Mouse (Mus musculus) v-Abl transformed pro-B cells (cell line): Measurements from ENCODE around the gene Gm49337.

ENCODE experiments used
- in situ Hi-C, 2 experiments: fragments of 400-800 bp; cut with MboI; formaldehyde crosslinking; loops; one replicate each; pipeline ENCODE4 v1.15.1; 2025; ENCODE audit not compliant: unreplicated experiment in 2 of 2

Gm49337 gene

GRCm38 (mm10) chr4:116152702-116153101 lies 20.5 kb upstream of the Gm49337 start:
- in situ Hi-C loops, result loop anchor here (25.0 kb wide), 2 partner anchors 385 to 510 kb away; partner anchors contain the start of gene Akr1a1 (in 1 of the 2)

- in situ Hi-C loops, result loop anchor here (25.0 kb wide), 2 partner anchors 379 to 504 kb away; partner anchors contain the start of gene Akr1a1 (in 1 of the 2)
Measured at GRCm38 (mm10) chr4:116157882-116158281, 15.3 kb upstream of the Gm49337 start.

GRCm38 (mm10) chr4:116159912-116160311 lies 13.3 kb upstream of the Gm49337 start:
- in situ Hi-C loops, result loop anchor here (10.0 to 25.0 kb wide), 4 partner anchors 185 to 505 kb away; partner anchors contain the start of gene Akr1a1 (in 1 of the 2)

- in situ Hi-C loops, result loop anchor here (10.0 to 25.0 kb wide), 4 partner anchors 184 to 504 kb away; partner anchors contain the start of gene Akr1a1 (in 1 of the 2)
Measured at GRCm38 (mm10) chr4:116160769-116161168, 12.4 kb upstream of the Gm49337 start.

GRCm38 (mm10) chr4:116162142-116162541 lies 11.0 kb upstream of the Gm49337 start:
- in situ Hi-C loops, result loop anchor here (10.0 to 25.0 kb wide), 4 partner anchors 183 to 503 kb away; partner anchors contain the start of gene Akr1a1 (in 1 of the 2)

- in situ Hi-C loops, result loop anchor here (10.0 to 25.0 kb wide), 4 partner anchors 180 to 500 kb away; partner anchors contain the start of gene Akr1a1 (in 1 of the 2)
Measured at GRCm38 (mm10) chr4:116164759-116165554, 8.2 kb upstream of the Gm49337 start.

GRCm38 (mm10) chr4:116165708-116166407 lies 7.3 kb upstream of the Gm49337 start:
- in situ Hi-C loops, result loop anchor here (10.0 to 25.0 kb wide), 4 partner anchors 179 to 499 kb away; partner anchors contain the start of gene Akr1a1 (in 1 of the 2)

- in situ Hi-C loops, result loop anchor here (10.0 to 25.0 kb wide), 4 partner anchors 177 to 497 kb away; partner anchors contain the start of gene Akr1a1 (in 1 of the 2)
Measured at GRCm38 (mm10) chr4:116167404-116167803, 5.8 kb upstream of the Gm49337 start, which contains the start of gene Tspan1. Tspan1 (minus strand) TSS chr4:116167601.

- in situ Hi-C loops, result loop anchor here (10.0 to 25.0 kb wide), 4 partner anchors 176 to 496 kb away; partner anchors contain the start of gene Akr1a1 (in 1 of the 2)
Measured at GRCm38 (mm10) chr4:116168617-116169352, 4.4 kb upstream of the Gm49337 start.

- in situ Hi-C loops, result loop anchor here (10.0 to 25.0 kb wide), 4 partner anchors 175 to 495 kb away; partner anchors contain the start of gene Akr1a1 (in 1 of the 2)
Measured at GRCm38 (mm10) chr4:116169353-116169672, 3.9 kb upstream of the Gm49337 start.

GRCm38 (mm10) chr4:116173752-116174151 lies 568 bp downstream of the Gm49337 start:
- in situ Hi-C loops, result loop anchor here (5.0 to 25.0 kb wide), 3 partner anchors 364 to 614 kb away; partner anchors contain the start of gene Akr1a1 (in 1 of the 2)

GRCm38 (mm10) chr4:116174466-116175116 lies 1.4 kb downstream of the Gm49337 start:
- in situ Hi-C loops, result loop anchor here (5.0 to 25.0 kb wide), 3 partner anchors 363 to 613 kb away; partner anchors contain the start of gene Akr1a1 (in 1 of the 2)

GRCm38 (mm10) chr4:116175136-116175535 lies 2.0 kb downstream of the Gm49337 start:
- in situ Hi-C loops, result no loop called here

GRCm38 (mm10) chr4:116175711-116176542 lies 2.7 kb downstream of the Gm49337 start:
- in situ Hi-C loops, result no loop called here

GRCm38 (mm10) chr4:116176543-116176988 lies 3.4 kb downstream of the Gm49337 start:
- in situ Hi-C loops, result no loop called here

GRCm38 (mm10) chr4:116177140-116177539 lies 4.0 kb downstream of the Gm49337 start:
- in situ Hi-C loops, result no loop called here

GRCm38 (mm10) chr4:116182079-116182478 lies 8.9 kb downstream of the Gm49337 start:
- in situ Hi-C loops, result no loop called here

- in situ Hi-C loops, result no loop called here
Measured at GRCm38 (mm10) chr4:116182745-116183144, 9.6 kb downstream of the Gm49337 start.
